Mouse (Mus musculus) hematopoietic stem cell, adult 5-6 weeks (primary cell): ENCODE data around the gene Dnajb13. TPM values are rescaled to one million over a fixed set of nuclear protein-coding genes. Genes with fewer than 3 reads are reported as not detected.
A peak's percentile ranks its signal among the peaks of the same experiment; 100 is the strongest.

Experiments used
- ATAC-seq, 2 experiments: fragments of 125-278 bp in 1 of 2; replicated peaks in 1 of 2; 2 replicates each; pipeline ENCODE4 v1.8.0; 2016 to 2017; ENCODE audit warnings: inconsistent platforms in 2 of 2, mild to moderate bottlenecking in 2 of 2, moderate number of reproducible peaks in 2 of 2, low read depth in 1 of 2, moderate TSS enrichment in 1 of 2; ENCODE audit not compliant: low FRiP score in 2 of 2, poor library complexity in 2 of 2, severe bottlenecking in 2 of 2, insufficient read depth in 1 of 2, low TSS enrichment in 1 of 2
- total RNA-seq: library from RNA; stranded (forward); fragments of 172-1452, 232-1000 nt; gene quantifications from 2 replicates; pipeline ENCODE4 v1.2.3, GENCODE M21; 2017

Dnajb13 gene
- total RNA-seq, 1 experiment from 2014 or later: 0.25 TPM

- no peak for ATAC-seq
Measured at GRCm38 (mm10) chr7:100470796-100471406, 43.9 kb downstream of the Dnajb13 start.

- ATAC-seq: no peak
Measured at GRCm38 (mm10) chr7:100469502-100469901, 45.3 kb downstream of the Dnajb13 start.

DNA sequence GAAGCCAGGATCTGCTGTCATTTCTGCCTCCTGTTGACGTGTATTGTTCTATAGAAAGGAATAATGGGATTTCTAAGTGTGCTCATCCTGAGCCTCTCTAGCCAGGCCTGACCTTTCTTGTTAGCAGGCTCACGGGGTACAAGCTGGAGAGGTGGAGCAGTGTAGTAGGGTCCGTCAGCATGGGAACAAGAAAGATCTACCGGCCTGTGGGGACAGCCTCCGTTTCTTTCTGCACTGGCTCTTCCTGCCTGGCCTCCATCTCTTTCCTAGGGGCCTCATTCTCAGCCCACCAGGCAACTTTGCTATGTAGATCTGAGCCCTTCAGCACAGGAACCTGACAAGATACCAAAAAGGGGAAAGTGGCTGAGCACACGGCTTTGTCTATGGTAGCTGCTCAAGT is 46.0 kb downstream of the Dnajb13 start:
- no peak for ATAC-seq

- peak; percentile 38 to 42; a peak in 2 of 4 replicates for ATAC-seq
Measured at GRCm38 (mm10) chr7:100466781-100467510, 47.8 kb downstream of the Dnajb13 start.

DNA sequence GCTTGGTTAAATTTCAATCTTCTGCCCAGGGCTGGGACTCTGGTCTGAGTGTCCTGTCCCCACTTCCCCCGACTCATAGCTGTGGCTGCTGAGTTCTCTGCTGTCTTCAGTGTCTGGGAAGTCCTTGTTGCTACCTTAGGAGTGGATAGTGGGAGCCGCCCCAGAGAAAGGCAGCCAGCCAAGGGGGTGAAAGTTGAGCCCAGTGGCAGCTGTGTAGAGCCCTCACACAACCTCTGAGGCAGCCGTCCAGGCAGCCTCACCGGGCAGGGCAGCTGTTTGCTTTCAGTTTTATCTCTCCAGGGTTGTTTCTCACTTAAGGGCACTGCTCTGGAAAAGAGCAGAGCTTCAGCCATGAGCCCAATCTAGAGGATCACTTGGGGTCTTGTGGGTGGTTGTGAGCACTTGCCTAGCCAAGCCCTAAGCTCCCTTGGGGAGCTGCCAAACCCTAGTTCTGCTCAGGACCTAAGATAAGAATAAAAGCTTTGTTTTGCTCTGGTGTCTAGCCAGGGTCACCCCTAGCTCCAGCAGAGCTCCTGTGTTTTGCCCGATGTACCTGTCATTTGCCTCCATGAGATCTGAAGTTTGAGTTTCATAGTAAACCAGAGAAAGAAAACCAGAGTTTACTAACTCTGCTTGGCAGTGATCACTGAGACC is 49.0 kb downstream of the Dnajb13 start:
- ATAC-seq: peak; percentile 26 to 43; a peak in 3 of 4 replicates

DNA sequence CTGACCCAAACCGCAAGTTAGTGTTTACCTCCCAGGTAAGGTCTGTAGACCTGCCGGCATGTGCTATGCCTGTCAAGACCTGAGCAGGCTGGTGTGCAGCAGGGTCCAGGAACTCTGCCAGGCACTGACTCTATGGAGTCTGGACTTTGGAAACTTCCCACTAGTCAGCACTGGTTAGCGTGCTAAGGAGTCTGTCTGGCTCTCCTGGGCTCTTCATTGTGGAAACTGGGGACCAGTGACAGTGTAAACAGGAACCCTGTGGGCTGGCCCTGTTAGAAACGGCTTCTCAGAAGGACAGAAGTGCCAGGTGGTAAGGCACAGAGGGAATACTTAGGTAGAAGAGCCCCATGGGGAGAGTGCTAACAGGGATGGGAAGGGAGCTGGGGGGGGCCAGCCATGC is 49.5 kb downstream of the Dnajb13 start:
- ATAC-seq: no peak

DNA sequence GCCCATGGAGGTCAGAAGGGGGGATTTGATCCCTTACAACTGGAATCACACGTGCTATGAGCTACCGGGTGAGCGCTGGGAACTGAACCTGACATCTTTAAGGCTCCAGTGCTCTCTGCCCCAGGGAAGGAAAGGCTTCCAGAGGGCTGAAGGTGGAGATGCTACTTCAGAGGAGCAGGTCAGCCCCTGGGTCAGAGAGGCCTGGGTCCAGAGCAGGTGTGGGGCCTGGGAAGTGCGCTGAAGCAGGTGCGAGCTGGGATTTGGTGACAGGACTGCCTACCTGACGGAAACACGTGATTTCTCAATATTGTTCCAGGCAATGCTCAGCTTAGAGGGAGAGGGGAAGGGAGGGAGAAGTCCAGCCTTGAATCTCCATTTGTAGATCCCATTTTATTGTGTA is 50.5 kb downstream of the Dnajb13 start:
- ATAC-seq: no peak

- no peak for ATAC-seq
Measured at GRCm38 (mm10) chr7:100463757-100464156, 51.0 kb downstream of the Dnajb13 start.

- no peak for ATAC-seq
Measured at GRCm38 (mm10) chr7:100463194-100463593, 51.6 kb downstream of the Dnajb13 start.

DNA sequence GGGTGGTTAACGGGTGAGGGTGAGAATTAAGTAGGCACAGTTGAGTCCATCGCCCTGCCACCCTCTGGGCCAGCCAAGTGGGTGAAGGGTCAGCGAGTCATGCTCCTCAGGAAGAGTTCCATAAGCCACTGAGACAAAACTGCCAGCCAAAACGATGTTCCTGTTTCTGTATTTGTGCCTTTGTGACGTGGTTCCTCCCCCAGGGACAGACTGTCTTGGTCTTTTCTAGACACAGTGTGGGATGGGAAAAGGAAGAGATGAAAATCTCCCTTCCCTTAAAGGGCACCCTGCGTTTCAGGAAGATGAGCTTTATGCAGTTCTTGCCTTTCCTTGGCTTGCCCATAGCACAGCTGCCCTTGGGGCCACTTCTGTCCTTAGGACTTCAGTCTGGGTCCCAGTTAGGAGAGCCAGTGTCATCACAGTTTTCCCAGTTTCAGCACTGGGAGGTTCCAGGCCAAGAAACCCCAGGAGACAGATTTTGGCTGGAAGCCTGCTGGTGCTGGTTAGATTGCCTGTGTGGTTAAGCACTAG is 53.1 kb downstream of the Dnajb13 start:
- ATAC-seq: peak; percentile 47 to 55; a peak in 3 of 4 replicates

DNA sequence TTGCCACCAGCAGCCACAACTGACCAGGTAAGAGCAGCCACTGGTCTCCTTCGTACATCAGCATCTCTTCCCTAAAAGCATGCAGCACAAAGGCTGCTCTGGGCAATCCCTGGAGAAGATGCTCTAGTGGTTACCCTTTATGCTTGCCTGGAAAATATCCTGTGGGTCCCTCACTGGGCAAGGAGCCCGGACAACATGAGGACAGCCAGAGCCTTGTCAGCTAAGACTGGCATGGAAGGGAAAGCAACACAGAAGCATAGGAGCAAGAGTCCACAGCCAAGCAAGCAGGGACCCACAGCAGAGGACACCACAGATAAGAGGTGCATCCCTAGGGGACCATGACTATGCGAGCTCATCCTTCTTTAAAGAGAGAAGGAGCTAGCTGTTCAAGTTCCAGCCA is 54.9 kb downstream of the Dnajb13 start:
- ATAC-seq: no peak

DNA sequence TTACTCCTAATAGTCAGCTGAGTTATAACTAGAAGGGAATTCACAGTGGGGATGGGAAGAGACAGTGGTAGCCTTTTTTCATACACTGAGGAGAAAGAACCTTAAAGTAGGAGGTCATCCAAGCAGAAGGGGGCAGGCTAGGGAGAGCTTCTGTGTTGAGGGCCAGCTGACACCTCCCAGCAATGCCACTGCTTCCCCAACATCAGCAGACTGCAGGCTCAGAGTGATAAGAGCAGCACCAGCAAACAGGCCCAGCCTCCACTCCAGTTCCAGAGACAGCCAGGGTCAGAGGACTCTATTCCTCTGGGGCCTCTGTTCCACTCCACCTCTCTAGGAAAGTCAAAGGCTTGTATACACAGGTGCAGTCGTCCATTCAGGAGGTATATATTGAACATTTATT is 56.6 kb downstream of the Dnajb13 start:
- no peak for ATAC-seq

Other genes with a start within 250 kb of the Dnajb13 start
- gene P4ha3, start 229.4 kb downstream of the Dnajb13 start, total RNA-seq: not detected in 2 replicates
- 35.1 and 36.7 TPM in 2 replicates for gene C2cd3, start 142.7 kb downstream of the Dnajb13 start, total RNA-seq
- 65.2 and 70.2 TPM in 2 replicates for gene Ppme1, start 142.7 kb downstream of the Dnajb13 start, total RNA-seq
- gene Ucp3, start 42.0 kb downstream of the Dnajb13 start, total RNA-seq: not detected in 2 replicates
- gene Ucp2, start 21.6 kb downstream of the Dnajb13 start, total RNA-seq: 97.0 and 115 TPM in 2 replicates
- 7.8 and 12.1 TPM in 2 replicates for gene Coa4, start 22.1 kb upstream of the Dnajb13 start, total RNA-seq
- gene Rab6a, start 92.5 kb upstream of the Dnajb13 start, total RNA-seq: 55.2 and 67.8 TPM in 2 replicates
- 90.1 and 90.3 TPM in 2 replicates for gene Mrpl48, start 93.3 kb upstream of the Dnajb13 start, total RNA-seq
- not detected in 2 replicates for gene Plekhb1, start 147.5 kb upstream of the Dnajb13 start, total RNA-seq
- gene Fam168a, start 191.7 kb upstream of the Dnajb13 start, total RNA-seq: 18.6 and 19.3 TPM in 2 replicates